Mouse (Mus musculus) cerebellum, postnatal 4 days (tissue): ENCODE data around the gene Rbfox3.

ENCODE experiments used
- DNase-seq, 2 experiments: peaks; one replicate each; pipeline ENCODE4 v3.0.0; 2022; ENCODE audit warnings: low spot score in 2 of 2, mixed read lengths in 1 of 2

Gene Rbfox3

DNA sequence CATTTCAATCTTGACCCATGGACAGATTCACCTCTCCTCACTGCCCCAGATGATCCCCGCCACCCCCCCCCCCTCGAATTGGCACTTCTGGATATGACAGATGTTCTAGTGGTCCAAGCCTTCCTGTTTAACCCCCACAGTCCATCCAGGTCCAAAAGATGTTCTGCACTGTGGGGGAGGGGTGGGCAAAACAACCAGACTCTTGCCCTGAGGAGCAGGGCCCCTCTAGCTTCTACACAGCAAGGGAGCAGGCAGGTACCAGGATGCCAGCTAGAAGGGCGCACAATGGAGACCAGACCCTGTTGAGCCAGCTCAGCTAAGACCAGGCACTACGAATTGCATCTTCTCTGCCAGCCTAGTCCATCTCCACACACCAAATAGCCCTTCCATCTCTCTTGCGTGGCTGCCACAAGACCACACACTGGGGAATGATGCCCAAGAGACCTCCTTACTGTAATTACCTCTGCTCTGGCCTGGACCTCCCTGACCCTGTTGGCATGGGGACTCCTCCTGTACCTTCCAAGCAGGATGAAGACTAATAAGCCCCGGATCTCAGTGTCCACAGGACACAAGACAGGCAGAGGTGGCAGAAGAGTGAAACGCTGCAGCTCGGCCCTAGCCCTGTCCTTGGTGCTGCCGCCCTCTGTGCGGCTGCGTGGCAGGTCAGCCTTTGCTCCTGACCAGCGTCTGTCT is 5.1 kb downstream of the Rbfox3 start:
- DNase-seq, result no peak

- no peak for DNase-seq
Observed at GRCm38 (mm10) chr11:118905656-118906055, 5.7 kb downstream of the Rbfox3 start.

GRCm38 (mm10) chr11:118904253-118904652 is 7.1 kb downstream of the Rbfox3 start:
- no peak for DNase-seq

GRCm38 (mm10) chr11:118899771-118900545 is 11.4 kb downstream of the Rbfox3 start:
- DNase-seq, result no peak

GRCm38 (mm10) chr11:118898643-118899042 is 12.8 kb downstream of the Rbfox3 start:
- no peak for DNase-seq

GRCm38 (mm10) chr11:118898156-118898555 is 13.2 kb downstream of the Rbfox3 start:
- no peak for DNase-seq

GRCm38 (mm10) chr11:118897114-118897841 is 14.1 kb downstream of the Rbfox3 start:
- DNase-seq, result no peak

- DNase-seq, result no peak
Observed at GRCm38 (mm10) chr11:118896032-118896675, 15.2 kb downstream of the Rbfox3 start.

- no peak for DNase-seq
Observed at GRCm38 (mm10) chr11:118894835-118895234, 16.6 kb downstream of the Rbfox3 start.

- no peak for DNase-seq
Observed at GRCm38 (mm10) chr11:118894196-118894595, 17.2 kb downstream of the Rbfox3 start.

DNA sequence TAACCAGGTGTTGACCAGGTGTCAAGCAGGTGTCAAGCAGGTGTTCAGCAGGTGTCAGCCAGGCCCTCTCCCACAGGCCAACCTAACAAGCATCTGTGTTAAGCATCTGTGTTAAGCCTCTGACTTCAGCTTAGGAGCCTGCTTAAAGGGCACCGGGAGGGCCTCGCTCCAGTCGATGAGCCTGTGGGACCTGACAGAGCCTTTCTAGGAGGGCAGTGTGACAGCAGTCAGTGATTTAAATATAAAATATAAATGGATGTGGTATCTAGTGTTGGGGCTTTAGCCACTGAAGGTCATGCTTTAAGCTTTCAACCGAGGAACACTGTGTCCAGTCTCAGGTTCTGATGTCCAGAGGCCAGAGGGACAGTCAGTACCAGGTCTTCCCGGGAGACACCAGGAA is 18.5 kb downstream of the Rbfox3 start:
- DNase-seq, result no peak

GRCm38 (mm10) chr11:118891516-118891915 is 19.9 kb downstream of the Rbfox3 start:
- peak in 1 of 2 experiments; percentile 59 for DNase-seq

DNA sequence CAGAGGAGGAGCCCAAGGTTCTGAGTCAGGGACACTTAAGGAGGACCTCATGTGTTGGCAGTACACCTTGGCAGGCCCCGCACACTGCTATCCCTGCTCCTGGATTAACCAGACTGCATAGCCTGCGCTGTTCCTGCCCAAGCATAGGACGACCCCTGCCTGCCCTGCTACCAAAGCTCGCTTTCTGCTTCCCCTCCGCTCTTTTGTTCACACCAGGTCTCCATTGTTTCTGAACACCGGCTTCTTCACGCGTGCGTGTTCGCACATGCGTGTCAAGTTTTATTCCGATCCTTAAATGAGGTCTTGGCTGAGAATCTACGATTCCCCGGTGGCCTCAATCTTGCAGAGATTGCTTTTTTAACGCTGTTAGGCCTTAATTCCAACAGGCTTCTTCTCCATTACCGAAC is 20.4 kb downstream of the Rbfox3 start:
- DNase-seq, result no peak

- DNase-seq, result no peak
Observed at GRCm38 (mm10) chr11:118890474-118890873, 20.9 kb downstream of the Rbfox3 start.

DNA sequence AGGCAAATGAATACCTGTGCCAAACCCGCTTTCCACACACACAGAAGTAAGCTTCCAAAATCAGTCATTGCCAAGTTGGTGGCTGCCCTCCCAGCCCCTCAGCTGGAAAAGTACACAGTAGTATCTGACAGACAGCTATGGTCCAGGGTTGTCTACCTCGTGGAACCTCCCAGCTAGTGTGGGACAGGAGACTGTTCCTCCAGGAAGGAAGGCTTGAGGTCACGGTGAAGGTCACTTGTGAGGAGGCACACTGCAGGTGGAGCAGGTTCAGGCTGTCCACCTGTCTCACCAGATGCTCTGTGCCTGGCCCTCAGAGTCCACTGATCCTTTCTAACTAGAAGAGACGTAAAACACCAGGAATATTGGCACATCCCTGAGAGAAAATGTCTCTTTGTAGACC is 21.9 kb downstream of the Rbfox3 start:
- DNase-seq, result no peak

DNA sequence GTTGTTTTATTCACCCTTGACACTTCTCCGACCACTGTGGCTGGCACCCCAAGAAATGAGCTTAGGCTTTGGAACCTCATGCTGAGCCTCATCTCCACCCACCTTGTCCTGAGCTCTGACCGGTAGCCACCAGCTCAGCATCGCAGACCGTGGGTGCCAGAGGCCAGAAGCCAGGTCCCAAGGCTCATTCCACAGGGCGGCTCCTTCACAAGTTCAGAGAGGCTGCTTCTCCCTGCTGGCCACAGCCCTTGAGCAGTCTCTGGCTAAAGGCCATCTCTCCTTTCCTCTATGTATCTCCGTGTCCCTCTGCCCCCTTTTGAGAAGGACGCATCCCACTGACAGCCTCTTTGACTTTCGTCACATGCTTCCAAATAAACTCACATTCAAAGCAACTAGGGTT is 23.0 kb downstream of the Rbfox3 start:
- DNase-seq, result no peak

DNA sequence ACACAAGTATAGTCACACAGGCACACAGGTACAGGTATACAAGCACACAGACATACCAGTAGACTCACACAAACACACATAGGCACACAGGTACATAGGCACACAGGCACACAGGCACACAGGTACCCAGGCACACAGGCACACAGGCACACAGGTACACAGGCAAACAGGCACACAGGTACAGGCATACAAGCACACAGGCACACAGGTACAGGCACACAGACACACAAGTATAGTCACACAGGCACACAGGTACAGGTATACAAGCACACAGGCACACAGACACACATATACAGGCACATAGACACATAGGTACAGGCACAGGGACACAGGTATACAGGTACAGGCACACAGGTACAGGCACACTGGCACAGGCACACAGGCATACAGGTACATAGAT is 24.2 kb downstream of the Rbfox3 start:
- DNase-seq, result no peak

DNA sequence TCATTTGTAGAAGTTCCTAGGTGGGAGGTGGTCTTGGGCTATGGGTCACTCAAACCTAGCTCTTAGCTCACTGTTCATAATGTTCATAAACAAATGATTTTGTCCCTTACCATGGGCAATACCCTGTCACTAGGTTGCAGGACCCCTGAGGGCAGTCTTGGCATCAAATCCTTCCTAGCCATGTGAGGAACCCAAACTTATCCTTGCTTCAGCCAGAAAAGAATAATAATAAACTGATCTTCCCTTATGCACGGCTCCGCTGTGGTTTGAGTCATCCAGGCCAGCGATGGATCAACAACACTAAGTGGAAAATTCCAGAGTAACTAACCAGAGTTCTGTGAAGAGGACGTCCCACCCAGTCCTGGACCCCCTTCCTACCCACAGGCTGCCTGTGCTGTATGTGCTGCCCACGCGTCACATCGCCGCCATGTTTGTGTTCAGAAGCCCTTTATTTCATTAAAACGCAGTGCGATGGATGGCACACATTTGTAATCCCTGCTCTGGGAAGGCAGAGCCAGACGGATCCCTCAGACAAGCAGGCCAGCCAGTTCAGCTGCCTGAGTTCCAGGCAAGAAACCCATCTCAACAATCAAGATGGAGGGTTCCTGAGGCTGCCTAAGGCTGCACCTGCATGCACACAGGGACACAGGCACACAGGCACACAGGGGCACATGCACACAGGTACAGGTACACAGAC is 25.0 kb downstream of the Rbfox3 start:
- DNase-seq, result no peak

DNA sequence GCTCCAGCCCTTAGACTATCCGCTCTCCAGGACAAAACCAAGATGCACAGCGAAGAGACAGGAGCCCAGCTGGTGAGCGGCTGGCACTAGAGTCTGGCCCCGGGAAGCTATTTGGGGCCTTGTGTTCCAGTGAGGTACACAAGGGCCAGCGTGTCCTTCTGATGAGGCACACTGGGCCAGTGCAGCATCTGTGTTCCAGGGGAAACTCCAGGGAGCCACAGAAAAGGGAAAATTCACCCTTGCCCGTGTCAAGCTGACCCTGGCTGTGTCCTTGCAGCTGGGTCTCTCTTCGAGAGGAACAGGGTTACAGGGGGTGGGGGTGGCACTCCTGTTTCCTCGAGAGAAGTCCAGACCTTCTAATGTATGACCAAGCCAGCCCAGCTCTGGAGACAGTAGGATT is 25.8 kb downstream of the Rbfox3 start:
- DNase-seq, result no peak

DNA sequence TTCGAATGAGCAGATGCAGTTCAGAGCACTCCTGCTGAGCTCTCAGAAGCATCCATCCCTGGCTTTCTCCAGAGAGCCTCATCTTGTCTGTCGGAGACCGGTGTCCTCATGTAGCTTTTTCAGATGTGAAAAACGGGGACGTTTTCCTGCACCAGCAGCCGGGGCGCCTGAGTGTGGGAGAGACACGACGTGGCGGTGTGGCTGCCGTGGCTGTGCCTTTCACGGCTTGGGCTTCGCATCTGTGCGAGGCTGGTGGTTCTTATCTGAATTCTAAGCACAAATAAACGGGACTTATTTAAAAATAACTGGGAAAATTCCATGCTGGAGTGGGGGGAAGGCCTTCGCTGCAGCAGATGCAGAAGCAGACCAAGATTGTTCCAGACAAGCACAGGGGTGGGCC is 26.3 kb downstream of the Rbfox3 start:
- DNase-seq, result no peak

- DNase-seq, result peak in 1 of 2 experiments; percentile 44
Observed at GRCm38 (mm10) chr11:118883143-118883542, 28.3 kb downstream of the Rbfox3 start.
